Mouse (Mus musculus): ENCODE measurements around the gene Myo1e.

Myo1e gene

DNA sequence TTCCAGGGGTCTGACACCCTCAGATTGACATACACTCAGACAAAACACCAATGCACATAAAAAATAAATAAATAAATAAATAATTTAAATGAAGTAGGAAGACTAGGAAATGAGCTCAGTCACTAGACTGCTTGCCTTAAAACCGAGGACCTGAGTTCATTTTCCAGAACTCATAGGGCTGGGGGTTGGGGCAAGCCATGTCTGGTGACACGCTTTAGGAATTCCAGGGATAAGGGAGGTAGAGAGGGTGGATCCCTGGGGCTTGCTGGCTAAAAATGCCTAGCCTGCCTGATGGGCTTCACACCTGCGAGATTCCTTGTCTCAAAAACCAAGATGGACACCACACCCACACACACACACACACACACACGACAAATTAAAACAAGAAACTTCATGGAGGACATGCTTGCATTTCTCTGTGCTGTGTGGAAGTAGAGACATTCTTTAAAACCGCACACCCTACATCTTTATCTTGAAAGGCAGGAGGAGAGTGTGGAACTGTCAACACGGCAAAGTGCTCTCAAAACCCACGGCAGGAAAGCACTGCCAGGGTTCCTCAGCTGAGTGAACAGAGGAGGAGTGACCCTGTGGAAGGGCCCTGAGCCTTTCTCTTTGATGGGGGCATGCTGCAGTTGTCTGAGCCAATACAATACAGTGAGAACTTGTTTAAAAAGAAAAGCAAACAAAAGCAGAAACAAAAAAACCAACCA, 13.5 kb downstream of the Myo1e start:
- no peak for DNase-seq (ENCODE audit: low spot score in 2 of 2)

DNA sequence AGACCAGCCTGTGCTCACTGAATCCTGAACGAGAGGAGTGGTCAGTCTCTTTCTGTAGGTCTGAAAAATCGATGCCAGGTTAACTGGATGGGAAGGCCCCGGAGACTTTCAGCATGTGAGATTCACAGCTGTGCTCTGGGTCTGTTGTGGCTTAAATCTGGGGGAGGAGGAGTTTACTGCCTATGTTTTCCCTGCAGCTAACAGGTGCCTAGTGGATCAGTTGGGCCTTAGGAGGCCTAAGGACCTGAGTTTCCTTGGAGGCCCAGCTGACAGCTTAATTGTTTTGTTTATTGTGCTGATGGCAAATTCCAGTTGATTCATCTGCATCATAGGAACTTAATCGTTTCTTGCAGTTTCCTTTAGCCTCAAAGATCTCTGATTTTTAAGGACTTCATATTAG, 16.0 kb downstream of the Myo1e start:
- no peak for DNase-seq (ENCODE audit: low spot score in 2 of 2)

- DNase-seq (ENCODE audit: low spot score in 2 of 2) = no peak
Observed at GRCm38 (mm10) chr9:70224046-70224445, 16.9 kb downstream of the Myo1e start.

GRCm38 (mm10) chr9:70226359-70226758, 19.2 kb downstream of the Myo1e start:
- DNase-seq (ENCODE audit: low spot score in 2 of 2) = no peak

DNA sequence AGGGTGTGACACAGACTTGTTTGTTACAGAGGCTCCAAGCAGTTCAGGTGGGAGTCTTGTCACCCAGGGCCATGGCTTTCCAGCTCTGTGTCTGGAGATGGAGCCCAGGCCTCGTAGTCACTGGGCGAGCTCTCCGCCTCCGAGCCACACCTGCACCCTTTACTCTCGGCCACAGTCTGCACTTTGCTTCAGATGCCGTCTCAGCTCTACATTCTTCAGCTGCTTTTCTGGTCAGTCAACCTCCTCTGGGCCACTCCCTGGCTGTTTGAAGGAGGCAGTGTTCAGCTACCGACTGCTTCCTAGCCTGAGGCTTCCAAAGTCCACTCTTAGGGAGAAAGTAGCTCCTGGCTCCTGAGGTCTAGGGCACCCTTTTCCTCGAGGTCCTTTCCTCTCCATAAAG, 22.7 kb downstream of the Myo1e start:
- DNase-seq (ENCODE audit: low spot score in 2 of 2) = no peak

DNA sequence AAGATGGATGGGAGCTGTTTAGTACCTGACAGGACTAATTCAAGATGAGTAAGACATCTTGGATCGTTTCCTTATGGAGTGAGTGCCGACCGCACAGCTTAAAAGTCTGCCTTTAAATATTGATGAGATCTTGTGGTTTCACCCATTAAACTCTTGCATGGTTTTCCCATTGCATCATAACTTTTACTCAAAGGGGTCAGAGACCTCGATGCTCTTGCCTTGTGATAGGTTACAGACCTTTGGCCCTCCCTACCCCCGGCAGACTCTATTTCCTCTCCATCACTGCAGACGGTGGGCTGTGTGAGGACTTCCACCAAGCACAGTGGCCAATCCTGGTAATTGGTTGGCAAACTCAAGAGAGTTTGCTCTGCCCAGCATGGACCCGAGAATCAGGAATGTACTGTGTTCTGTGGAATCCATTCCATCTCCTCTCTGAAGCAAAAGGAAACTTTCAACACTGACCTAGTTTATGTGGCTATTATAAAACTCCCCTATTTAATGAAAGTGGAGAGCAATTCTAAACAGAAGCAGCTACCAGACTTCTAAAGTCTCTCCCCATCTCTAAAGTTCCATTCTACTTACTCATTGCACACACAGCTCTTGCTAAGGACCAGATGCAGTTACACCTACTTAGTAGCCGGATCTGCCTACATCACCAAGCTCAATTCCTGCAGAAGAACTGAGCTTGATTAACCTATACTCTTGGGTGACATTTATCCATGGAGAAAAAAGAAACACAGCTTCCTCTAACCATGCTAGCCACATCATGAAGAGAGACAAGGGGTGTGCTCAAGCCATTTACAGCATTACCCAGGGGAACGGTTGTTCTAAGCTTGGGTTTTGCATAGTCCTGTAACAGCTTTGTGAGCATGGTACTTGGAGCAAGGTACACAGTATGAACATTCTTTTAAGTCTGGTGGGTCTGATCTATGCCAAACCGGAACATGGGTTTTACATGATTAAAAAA, 25.2 kb downstream of the Myo1e start:
- no peak for DNase-seq (ENCODE audit: low spot score in 2 of 2)

GRCm38 (mm10) chr9:70237136-70237535, 30.0 kb downstream of the Myo1e start:
- DNase-seq (ENCODE audit: low spot score in 2 of 2) = no peak

DNA sequence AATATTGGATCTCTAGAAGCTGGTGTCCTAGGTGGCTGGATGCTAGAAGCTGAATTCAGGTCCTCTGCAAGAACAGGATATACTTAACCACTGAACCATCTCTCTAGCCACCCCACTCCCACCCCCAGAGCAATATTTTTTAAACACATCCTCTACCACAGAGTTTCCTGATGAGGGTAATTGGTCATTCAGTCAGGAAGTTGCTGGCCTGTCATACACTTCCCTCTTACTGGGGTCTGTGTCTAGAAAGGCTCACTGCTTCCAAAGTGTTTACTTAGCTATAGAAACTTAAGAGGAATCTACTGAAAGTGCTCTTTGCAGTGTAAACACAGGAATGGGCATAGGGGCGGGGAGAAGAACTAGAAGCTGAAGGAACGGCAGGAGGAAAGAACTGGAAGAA, 30.4 kb downstream of the Myo1e start:
- DNase-seq (ENCODE audit: low spot score in 2 of 2) = no peak

DNA sequence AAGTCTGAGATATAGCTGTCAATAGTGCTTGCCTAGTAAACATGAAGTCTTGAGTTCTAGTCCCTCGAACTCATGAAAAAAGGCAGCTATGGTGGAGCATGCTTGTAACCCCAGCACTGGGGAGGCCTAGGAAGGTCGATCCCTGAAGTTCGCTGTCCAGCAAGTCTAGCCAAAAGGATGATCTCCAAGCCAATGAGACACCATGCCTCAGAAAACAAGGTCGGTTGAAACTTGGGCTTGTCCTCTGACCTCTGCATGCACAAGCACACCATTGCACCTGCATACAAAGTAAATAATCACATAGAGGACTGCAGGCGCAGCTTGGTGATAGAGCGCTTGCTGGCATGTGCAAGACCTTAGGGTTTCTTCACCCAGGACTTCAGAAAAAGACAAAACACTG, 31.2 kb downstream of the Myo1e start:
- DNase-seq (ENCODE audit: low spot score in 2 of 2) = no peak

DNA sequence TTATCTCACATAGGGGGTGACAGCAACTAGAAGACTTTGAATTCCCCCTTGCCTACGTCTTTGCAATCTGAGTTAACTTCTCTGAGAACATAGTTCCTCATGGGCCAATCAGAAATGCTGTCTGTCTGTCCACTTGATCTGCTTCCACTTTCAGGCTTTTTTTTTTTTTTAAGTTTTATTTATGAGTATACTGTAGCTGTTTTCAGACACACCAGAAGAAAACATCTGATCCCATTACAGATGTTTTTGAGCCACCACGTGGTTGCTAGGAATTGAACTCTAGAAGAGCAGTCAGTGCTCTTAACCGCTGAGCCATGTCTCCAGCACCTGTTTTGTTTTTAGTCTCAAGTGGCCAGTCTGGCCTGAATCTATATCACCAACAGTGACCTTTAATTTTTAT, 32.1 kb downstream of the Myo1e start:
- no peak for DNase-seq (ENCODE audit: low spot score in 2 of 2)

GRCm38 (mm10) chr9:70240703-70241410, 33.7 kb downstream of the Myo1e start:
- no peak for DNase-seq (ENCODE audit: low spot score in 2 of 2)

DNA sequence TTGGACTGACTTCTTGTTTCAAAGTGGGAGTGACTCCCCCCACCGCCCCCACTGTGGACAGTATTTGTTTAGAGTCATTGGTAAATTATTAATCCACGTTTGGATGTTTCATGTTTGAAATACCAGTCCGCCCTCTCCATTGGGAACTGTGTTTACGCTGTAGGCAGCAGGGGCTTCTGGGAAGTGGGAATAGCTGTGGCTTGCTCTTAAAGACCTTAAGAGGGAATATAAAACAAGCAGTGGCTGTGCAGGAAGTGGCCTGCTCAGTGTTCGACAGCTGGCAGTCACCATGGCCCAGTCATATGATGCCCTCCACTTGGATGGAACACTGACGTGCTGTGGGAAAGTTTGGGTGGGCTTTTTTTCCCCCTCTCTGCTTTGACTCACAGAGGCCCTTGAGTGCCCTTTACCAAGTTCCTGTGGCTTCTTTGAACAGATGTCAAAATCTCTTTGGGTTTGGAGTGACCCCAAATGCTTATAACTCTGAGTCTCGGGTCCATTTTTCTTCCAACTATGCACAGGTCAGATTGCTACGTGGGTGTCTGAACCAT, 34.3 kb downstream of the Myo1e start:
- DNase-seq (ENCODE audit: low spot score in 2 of 2) = no peak

DNA sequence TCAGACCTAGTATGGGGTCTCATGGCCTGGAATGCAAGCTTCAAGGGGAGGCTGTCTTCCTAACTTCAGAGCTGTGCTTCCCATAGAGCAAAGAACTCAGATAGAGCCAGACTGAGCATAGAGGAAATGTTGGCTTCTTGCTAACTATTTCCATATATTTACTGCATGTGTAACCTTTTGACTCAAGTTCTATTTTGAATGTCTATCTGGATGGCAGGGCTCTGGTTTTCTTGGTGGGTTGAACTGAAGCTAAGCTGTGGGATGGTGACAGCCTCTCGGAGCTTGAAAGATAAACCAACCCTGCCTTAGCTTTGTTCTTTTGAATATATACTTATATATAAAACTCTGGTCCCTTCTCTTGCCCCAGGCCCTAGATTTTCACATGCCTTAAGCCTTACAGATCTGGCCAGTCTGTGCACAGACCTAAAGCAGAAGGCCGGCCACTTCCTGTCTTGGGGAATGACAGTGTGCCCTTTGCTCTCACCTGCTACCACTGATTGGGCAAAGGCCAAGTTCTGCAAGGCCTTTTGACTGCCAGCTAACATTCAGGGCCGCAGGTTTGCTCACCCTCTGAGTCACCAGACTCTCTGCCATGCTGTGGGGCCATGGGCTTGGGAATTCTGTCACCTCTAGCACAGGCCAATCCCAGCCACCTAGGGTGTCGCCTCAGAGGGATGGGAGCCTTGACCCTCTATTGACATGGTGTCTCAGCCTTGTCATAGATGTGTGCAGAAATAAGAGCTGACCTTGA, 35.1 kb downstream of the Myo1e start:
- no peak for DNase-seq (ENCODE audit: low spot score in 2 of 2)

- DNase-seq (ENCODE audit: low spot score in 2 of 2) = no peak
Observed at GRCm38 (mm10) chr9:70243241-70243640, 36.1 kb downstream of the Myo1e start.

- no peak for DNase-seq (ENCODE audit: low spot score in 2 of 2)
Observed at GRCm38 (mm10) chr9:70243708-70244107, 36.6 kb downstream of the Myo1e start.

- no peak for DNase-seq (ENCODE audit: low spot score in 2 of 2)
Observed at GRCm38 (mm10) chr9:70244115-70244514, 37.0 kb downstream of the Myo1e start.

GRCm38 (mm10) chr9:70245040-70245439, 37.9 kb downstream of the Myo1e start:
- DNase-seq (ENCODE audit: low spot score in 2 of 2) = no peak

DNA sequence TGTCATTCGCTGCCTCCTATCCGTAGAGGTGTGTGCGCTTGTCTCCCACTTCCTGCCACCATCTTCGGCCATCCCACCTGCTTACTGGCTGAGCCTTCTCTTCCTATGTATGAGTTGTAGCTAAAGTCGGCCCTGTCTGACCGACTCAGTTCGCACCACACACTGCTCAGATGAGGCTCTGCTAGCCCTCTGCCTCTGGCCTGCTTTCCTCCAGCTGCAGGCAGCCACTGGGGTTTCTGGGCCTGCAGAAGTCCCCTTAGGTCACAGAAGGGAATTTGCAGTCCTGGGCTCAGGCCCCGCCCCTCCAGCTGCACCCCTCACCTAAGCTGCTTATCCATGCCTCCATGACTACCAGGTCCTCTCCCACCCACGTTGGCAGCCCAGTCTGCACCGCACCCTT, 39.3 kb downstream of the Myo1e start:
- DNase-seq (ENCODE audit: low spot score in 2 of 2) = no peak

DNA sequence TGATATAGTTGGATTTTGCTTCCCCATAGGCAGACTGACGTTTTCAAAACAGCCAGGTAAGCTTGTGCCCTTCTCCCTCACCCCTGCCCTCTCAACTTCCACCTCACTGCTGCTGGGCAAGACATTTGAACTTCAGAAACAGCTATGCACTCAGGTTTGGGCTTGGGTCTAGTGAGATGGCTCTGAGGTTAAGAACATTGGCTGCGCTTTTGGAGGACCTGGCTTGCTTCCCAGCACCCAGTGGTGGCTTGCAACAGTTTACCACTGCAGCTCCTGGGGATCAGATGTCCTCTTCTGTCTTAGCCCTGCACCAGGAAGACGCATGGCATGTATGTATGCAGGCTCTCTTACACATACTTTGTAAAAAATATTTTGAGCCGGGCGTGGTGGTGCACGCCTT, 40.9 kb downstream of the Myo1e start:
- no peak for DNase-seq (ENCODE audit: low spot score in 2 of 2)

DNA sequence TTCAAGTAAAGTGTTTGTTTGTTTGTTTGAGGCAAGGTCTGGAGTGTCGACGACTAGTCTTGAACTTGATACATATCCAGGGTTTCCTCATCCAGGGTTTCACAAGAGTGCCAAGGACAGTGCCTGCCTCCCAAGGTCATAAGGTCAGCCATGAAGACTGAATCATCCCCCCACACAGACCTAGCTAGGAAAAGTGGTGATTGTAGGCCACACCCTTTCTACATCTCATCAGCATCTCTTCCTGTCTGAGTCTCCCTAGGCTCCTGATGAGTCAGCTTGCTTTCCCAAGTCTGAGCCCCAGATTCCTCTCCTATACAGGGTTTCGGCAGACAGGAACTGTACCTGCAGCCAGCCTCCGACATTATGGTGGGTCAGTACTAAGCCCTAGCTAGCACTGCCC, 41.7 kb downstream of the Myo1e start:
- DNase-seq (ENCODE audit: low spot score in 2 of 2) = no peak

DNA sequence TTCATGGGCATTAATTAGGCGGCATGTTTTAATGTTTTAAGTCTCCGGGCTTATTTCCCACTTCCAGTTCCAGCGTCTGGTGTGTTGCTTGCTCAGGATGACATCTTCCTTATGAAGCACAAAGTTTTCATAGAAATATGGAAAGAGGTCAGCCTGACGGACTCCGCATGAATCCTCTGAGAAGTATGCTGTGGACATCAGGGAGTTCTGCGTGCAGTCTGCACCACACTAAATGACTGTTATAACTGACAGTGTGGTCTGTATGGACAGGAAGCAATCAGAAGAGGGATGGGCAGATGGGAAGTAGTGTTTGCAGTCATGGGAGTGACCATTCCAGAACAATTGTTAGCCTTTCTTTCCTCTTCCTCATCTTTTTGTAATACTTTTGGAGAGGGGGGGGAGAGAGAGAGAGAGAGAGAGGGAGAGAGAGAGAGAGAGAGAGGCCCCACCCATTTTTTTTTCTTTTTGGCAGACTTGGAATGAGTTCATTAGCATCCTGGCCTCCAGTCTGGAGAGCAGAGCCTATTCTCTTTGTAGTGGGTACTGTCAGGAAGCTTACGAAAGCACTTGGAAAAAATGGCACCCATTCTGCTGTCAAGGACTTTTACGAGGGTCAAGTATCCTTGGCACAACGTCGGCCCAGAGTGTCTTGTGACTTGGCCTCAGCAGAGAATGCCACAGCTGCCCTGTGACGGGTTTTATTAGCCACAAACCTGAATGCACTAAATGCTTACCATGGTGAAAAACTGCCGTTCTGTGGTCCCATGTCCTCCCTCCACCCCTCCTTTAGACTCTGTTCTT, 42.9 kb downstream of the Myo1e start:
- no peak for DNase-seq (ENCODE audit: low spot score in 2 of 2)

All from left cerebral cortex, adult 9 months (tissue).